Mouse (Mus musculus): ENCODE results near the gene Knop1. TPM values are rescaled to one million over a fixed set of nuclear protein-coding genes. Genes with fewer than 3 reads are reported as not detected.

The Knop1 gene
- total and polyA plus RNA-seq, 3 experiments: 28.1 to 60.9 (median 35.0) TPM

DNA sequence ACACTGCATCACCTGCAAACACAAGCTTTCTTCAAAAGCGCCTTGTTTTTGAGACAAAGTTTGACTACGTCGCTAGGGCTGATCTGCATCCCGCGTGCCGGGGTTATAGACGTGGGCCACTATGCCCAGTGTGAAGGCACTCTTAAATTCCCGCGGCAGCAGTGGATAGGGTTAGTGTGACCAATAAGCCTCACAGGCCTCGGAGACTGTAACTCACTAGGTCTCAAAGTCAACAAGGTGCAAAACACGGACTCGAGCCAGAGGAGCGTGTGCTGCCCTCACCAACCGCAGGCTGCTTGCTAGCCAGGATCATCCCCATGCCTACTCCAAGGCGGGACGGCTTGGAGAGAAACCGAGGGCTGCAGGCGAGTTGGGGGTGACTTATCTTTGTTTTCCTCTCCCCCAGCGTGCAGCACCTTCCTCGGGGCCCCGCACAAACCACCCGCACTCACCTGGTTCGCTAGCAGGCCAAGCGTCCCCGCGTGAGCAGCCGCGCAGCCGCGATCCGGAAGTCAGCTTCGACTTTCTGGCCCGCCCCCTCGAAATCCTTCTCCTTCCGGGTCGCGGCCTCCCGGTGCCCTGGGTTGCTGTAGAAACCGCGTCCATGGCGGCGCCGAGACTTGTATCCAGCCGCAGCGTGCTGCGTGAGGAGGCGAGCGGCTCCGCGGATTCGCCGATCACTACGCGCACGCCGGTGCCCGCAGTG lies 730 bp downstream of the Knop1 start, which contains the start of gene Iqck (continued):
- TF ChIP-seq MEF2A (IDR thresholded peaks at IDR 0.05; ENCODE audit: borderline replicate concordance, low read depth, low read length): 0 out of 2 replicates have a peak, but pooled peaks have one; percentile 34
- TF ChIP-seq HCFC1 (IDR thresholded peaks at IDR 0.05; ENCODE audit: low read depth, low read length): peak; percentile 89
- no peak; the same call in 1 of the 2 replicates for TF ChIP-seq GABPA (IDR thresholded peaks at IDR 0.05; ENCODE audit: insufficient replicate concordance, low read depth, low read length)
- TF ChIP-seq RCOR1 (conservative IDR thresholded peaks at IDR 0.05; ENCODE audit: low read depth, low read length): no peak
- peak; percentile 82; the same call in 1 of the 2 replicates for TF ChIP-seq KAT2A (IDR thresholded peaks at IDR 0.05; ENCODE audit: insufficient replicate concordance, low read length)
- TF ChIP-seq SMC3 (IDR thresholded peaks at IDR 0.05; ENCODE audit: low read depth, low read length): no peak
- no peak for TF ChIP-seq USF2 (conservative IDR thresholded peaks at IDR 0.05; ENCODE audit: low read depth, low read length)
- no peak for TF ChIP-seq CHD1 (IDR thresholded peaks at IDR 0.05; ENCODE audit: low read depth, low read length)

DNA sequence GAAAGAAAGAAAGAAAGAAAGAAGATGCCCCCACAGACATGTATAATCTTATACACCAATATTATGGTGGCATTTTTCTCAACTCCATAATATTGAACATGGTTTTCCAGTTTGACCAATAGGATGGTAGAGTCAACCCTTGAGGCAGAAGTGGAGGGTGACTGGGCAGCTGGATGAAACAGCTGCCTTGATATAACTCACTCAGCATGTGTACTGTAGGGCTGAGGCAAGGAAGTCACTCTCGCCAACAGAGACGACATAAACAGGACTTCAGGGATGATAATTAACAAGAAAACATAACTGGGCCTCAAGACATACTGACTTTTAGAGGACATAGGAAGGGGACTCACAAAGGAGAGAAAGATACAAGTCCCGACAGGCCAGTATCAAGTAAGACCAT lies 1.4 kb downstream of the Knop1 start:
- H3K9ac ChIP-seq (ENCODE audit: insufficient read depth, low read depth): peak overlapping the region; percentile 82
- peak; percentile 15 for DNase-seq (ENCODE audit: extremely low read depth)
- in situ Hi-C loops (cut with MboI; ENCODE audit: low pct_ligation_motif_present, low pct_unique_long_range_greater_than_20kb, low sequenced_read_pairs): loop anchor here (10.0 kb wide), 1 partner anchor 140 kb away; the partner anchor contains the start of gene Gprc5b
- H3K4me1 ChIP-seq (ENCODE audit: control insufficient read depth in 1 of 2, insufficient read depth in 2 of 2): peaks cover 3 to 48% of the 10 kb centered on the region in 2 experiments; a peak in 2 of 4 replicates
- H3K79me2 ChIP-seq (replicated peaks; ENCODE audit: control insufficient read depth, extremely low read depth, insufficient read depth, poor library complexity, severe bottlenecking): peaks cover 35% of the 10 kb centered on the region
- TF ChIP-seq MAX (IDR thresholded peaks at IDR 0.05; ENCODE audit: low read length) (0 out of 2 replicates have a peak, but pooled peaks have one; percentile 37), ZC3H11A (IDR thresholded peaks at IDR 0.05; ENCODE audit: low read depth, low read length) (no peak), TCF12 (IDR thresholded peaks at IDR 0.05; ENCODE audit: low read depth, low read length) (no peak), POLR2A (IDR thresholded peaks at IDR 0.05; ENCODE audit: low read depth, low read length) (no peak), SMC3 (IDR thresholded peaks at IDR 0.05; ENCODE audit: low read depth, low read length) (no peak), NRF1 (IDR thresholded peaks at IDR 0.05; ENCODE audit: low read depth, low read length) (no peak), USF2 (conservative IDR thresholded peaks at IDR 0.05; ENCODE audit: low read depth, low read length) (no peak)
- H3K27me3 ChIP-seq (replicated peaks): no peaks in the 10 kb centered on the region
- no peak overlapping the region for H3K27ac ChIP-seq (ENCODE audit: insufficient read depth, low read depth)
- dilution Hi-C loops (cut with MboI; ENCODE audit: extremely low pct_ligation_motif_present, extremely low pct_unique_long_range_greater_than_20kb, low sequenced_read_pairs): no loop called here
- no peaks in the 10 kb centered on the region for H3K9me3 ChIP-seq (replicated peaks; ENCODE audit: low read length)
- peak overlapping the region; percentile 94 to 97 (median 94) for H3K4me3 ChIP-seq (replicated peaks in 1 of 3; ENCODE audit: low read depth in 2 of 3, low read length in 2 of 3, poor library complexity in 1 of 3)
- peak overlapping the region; percentile 92 for H3K4me2 ChIP-seq (ENCODE audit: insufficient read depth, low read depth, poor library complexity, severe bottlenecking)
- peaks cover 32 to 47% of the 10 kb centered on the region in 2 experiments for H3K36me3 ChIP-seq (replicated peaks in 1 of 2; ENCODE audit: control insufficient read depth in 1 of 2, insufficient read depth in 1 of 2, low read length in 1 of 2)

DNA sequence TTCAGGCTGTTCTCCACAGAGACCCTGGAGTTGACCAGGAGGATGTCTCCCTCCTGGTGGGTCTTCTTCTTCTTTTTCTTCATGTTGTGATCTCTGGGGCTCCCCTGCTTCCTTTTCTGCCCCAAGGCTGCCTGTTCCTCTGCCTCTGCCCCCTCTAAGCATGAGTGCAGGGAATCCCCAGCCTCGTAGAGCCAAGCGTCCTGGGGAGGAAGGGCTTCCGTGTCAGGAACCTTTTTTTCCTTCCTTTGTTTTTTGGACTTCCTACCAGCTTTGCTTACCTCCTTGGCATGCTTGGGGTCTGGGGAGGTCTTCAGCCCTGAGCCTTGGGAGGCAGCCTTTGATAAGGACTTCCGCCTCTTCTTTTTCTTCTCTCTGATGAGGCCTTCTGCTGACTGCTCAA lies 3.4 kb downstream of the Knop1 start:
- H3K4me2 ChIP-seq (ENCODE audit: insufficient read depth, low read depth, poor library complexity, severe bottlenecking): no peak overlapping the region
- in situ Hi-C loops (cut with MboI; ENCODE audit: low pct_ligation_motif_present, low pct_unique_long_range_greater_than_20kb, low sequenced_read_pairs) (loop anchor here (10.0 kb wide), 1 partner anchor 142 kb away; the partner anchor contains the start of gene Gprc5b), dilution Hi-C loops (cut with MboI; ENCODE audit: extremely low pct_ligation_motif_present, extremely low pct_unique_long_range_greater_than_20kb, low sequenced_read_pairs) (no loop called here)
- H3K9me3 ChIP-seq (replicated peaks; ENCODE audit: low read length): no peaks in the 10 kb centered on the region
- TF ChIP-seq ZMIZ1 (IDR thresholded peaks at IDR 0.05; ENCODE audit: low read depth, low read length): no peak
- H3K9ac ChIP-seq (ENCODE audit: insufficient read depth, low read depth): no peak overlapping the region
- no peak for DNase-seq (ENCODE audit: extremely low read depth)
- H3K27me3 ChIP-seq (replicated peaks): no peaks in the 10 kb centered on the region
- no peak overlapping the region for H3K4me3 ChIP-seq (replicated peaks in 1 of 3; ENCODE audit: low read depth in 2 of 3, low read length in 2 of 3, poor library complexity in 1 of 3)
- peaks cover 35% of the 10 kb centered on the region for H3K79me2 ChIP-seq (replicated peaks; ENCODE audit: control insufficient read depth, extremely low read depth, insufficient read depth, poor library complexity, severe bottlenecking)
- H3K27ac ChIP-seq (ENCODE audit: insufficient read depth, low read depth): no peak overlapping the region
- H3K36me3 ChIP-seq (replicated peaks in 1 of 2; ENCODE audit: control insufficient read depth in 1 of 2, insufficient read depth in 1 of 2, low read length in 1 of 2): peaks cover 52 to 66% of the 10 kb centered on the region in 2 experiments
- H3K4me1 ChIP-seq (ENCODE audit: control insufficient read depth in 1 of 2, insufficient read depth in 2 of 2): peaks cover 3 to 51% of the 10 kb centered on the region in 2 experiments; a peak in 2 of 4 replicates
